Mouse (Mus musculus): ENCODE results near the gene Foxn1. TPM values are rescaled to one million over a fixed set of nuclear protein-coding genes. Genes with fewer than 3 reads are reported as not detected.

Foxn1 gene
- polyA plus RNA-seq (2012; rRNA removed), result 0.07 TPM in 1 of 2 replicates, not detected in the other

GRCm38 (mm10) chr11:78386508-78387043 lies at the start of gene Foxn1:
Gene Foxn1, minus strand, starts transcription at chr11:78386558.

GRCm38 (mm10) chr11:78422055-78422819 lies 35.9 kb upstream of the Foxn1 start, which contains the start of gene Slc13a2:
Gene Slc13a2, minus strand, starts transcription at chr11:78422217.

GRCm38 (mm10) chr11:78343381-78344327 lies 42.7 kb downstream of the Foxn1 start, which contains the start of gene Unc119:
Gene Unc119, plus strand, starts transcription at chr11:78343482.

GRCm38 (mm10) chr11:78327634-78328511 lies 58.5 kb downstream of the Foxn1 start, which contains the start of gene Pigs:
Gene Pigs, plus strand, starts transcription at chr11:78328415.

GRCm38 (mm10) chr11:78322860-78323259 lies 63.5 kb downstream of the Foxn1 start, which contains the start of gene Aldoc:
Gene Aldoc, plus strand, starts transcription at chr11:78322968.

Other genes starting within 250 kb of the Foxn1 start
- gene Traf4, start 221.0 kb downstream of the Foxn1 start, polyA plus RNA-seq (2012; rRNA removed), result 127 and 187 TPM in 2 replicates
- 14.6 and 20.9 TPM in 2 replicates for gene Nek8, start 209.9 kb downstream of the Foxn1 start, polyA plus RNA-seq (2012; rRNA removed)
- 21.7 and 22.8 TPM in 2 replicates for gene Tlcd1, start 209.8 kb downstream of the Foxn1 start, polyA plus RNA-seq (2012; rRNA removed)
- 3,764 and 3,899 TPM in 2 replicates for gene Rpl23a, start 203.0 kb downstream of the Foxn1 start, polyA plus RNA-seq (2012; rRNA removed)
- gene Rab34, start 198.1 kb downstream of the Foxn1 start, polyA plus RNA-seq (2012; rRNA removed), result 59.8 and 90.6 TPM in 2 replicates
- 1.7 and 3.0 TPM in 2 replicates for gene Proca1, start 193.2 kb downstream of the Foxn1 start, polyA plus RNA-seq (2012; rRNA removed)
- 76.8 and 95.7 TPM in 2 replicates for gene Sdf2, start 140.8 kb downstream of the Foxn1 start, polyA plus RNA-seq (2012; rRNA removed)
- gene Supt6, start 140.6 kb downstream of the Foxn1 start, polyA plus RNA-seq (2012; rRNA removed), result 29.4 and 30.4 TPM in 2 replicates
- gene 2610507B11Rik, start 124.8 kb downstream of the Foxn1 start, polyA plus RNA-seq (2012; rRNA removed), result 60.1 and 65.0 TPM in 2 replicates
- gene BC030499, start 95.7 kb downstream of the Foxn1 start, polyA plus RNA-seq (2012; rRNA removed), result 0.68 and 0.82 TPM in 2 replicates
- gene Spag5, start 85.0 kb downstream of the Foxn1 start, polyA plus RNA-seq (2012; rRNA removed), result 91.4 and 95.4 TPM in 2 replicates
- gene Aldoc, start 63.6 kb downstream of the Foxn1 start, polyA plus RNA-seq (2012; rRNA removed), result 3.7 and 5.3 TPM in 2 replicates
- 37.7 and 53.2 TPM in 2 replicates for gene Pigs, start 58.1 kb downstream of the Foxn1 start, polyA plus RNA-seq (2012; rRNA removed)
- gene Unc119, start 43.1 kb downstream of the Foxn1 start, polyA plus RNA-seq (2012; rRNA removed), result 91.0 and 110 TPM in 2 replicates
- 0.04 TPM in 1 of 2 replicates, not detected in the other for gene Slc13a2, start 35.7 kb upstream of the Foxn1 start, polyA plus RNA-seq (2012; rRNA removed)
- 7.5 and 11.2 TPM in 2 replicates for gene Slc46a1, start 79.1 kb upstream of the Foxn1 start, polyA plus RNA-seq (2012; rRNA removed)
- 10.7 and 11.2 TPM in 2 replicates for gene Sarm1, start 111.2 kb upstream of the Foxn1 start, polyA plus RNA-seq (2012; rRNA removed)
- gene Vtn, start 112.5 kb upstream of the Foxn1 start, polyA plus RNA-seq (2012; rRNA removed), result 49.4 and 66.4 TPM in 2 replicates
- gene Sebox, start 116.9 kb upstream of the Foxn1 start, polyA plus RNA-seq (2012; rRNA removed), result 0.10 and 0.11 TPM in 2 replicates
- 54.8 and 64.1 TPM in 2 replicates for gene Tmem199, start 125.6 kb upstream of the Foxn1 start, polyA plus RNA-seq (2012; rRNA removed)
- gene Poldip2, start 125.6 kb upstream of the Foxn1 start, polyA plus RNA-seq (2012; rRNA removed), result 82.8 and 83.1 TPM in 2 replicates
- 39.3 and 54.4 TPM in 2 replicates for gene Tnfaip1, start 149.8 kb upstream of the Foxn1 start, polyA plus RNA-seq (2012; rRNA removed)
- 69.3 and 94.2 TPM in 2 replicates for gene Ift20, start 149.8 kb upstream of the Foxn1 start, polyA plus RNA-seq (2012; rRNA removed)
- 21.7 and 31.9 TPM in 2 replicates for gene Tmem97, start 164.2 kb upstream of the Foxn1 start, polyA plus RNA-seq (2012; rRNA removed)

Measured in central nervous system, embryonic 11.5 days (tissue).